Mouse (Mus musculus) right cerebral cortex, postnatal 36 days (tissue): Measurements from ENCODE around the gene Klra3.
"Not testable (repeated sequence)": the region's sequence is repeated elsewhere in the genome, so short reads cannot be mapped to it uniquely, and the experiment has no call there.

Experiments
- DNase-seq, 2 experiments: peaks; one replicate each; pipeline ENCODE4 v3.0.0; 2022; ENCODE audit warnings: low spot score in 2 of 2, mixed read lengths in 1 of 2

The Klra3 gene

DNA sequence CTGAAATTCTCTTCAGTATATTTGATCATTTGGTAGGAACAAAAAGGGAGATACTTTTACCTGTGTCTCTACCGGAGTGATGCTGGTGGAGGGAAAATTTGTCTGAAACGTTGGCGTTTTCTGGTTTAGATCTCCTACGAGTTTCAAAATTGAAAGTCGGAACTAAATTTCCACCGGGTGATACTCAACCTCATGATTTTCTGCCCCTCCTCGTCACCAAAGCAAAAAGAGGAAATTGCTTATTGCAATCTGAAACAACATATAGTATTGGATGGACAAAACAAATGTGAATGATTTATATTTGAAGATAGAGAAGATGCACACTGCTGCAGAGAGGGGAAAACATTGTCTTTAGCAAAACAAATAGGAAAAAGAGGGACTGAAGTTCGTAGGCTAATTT lies at the start of gene Klra3:
Klra3 (minus strand) TSS at position 164 of the 400 bp plus-strand sequence.
- no peak for DNase-seq

- no peak for DNase-seq
These were observed 49.4 kb upstream of the Klra3 start, which contains the start of gene Klra1 for GRCm38 (mm10) chr6:130386750-130387149. TSS of gene Klra1 (minus strand) at chr6:130386874.

- DNase-seq, result no peak
These were observed 48.4 kb upstream of the Klra3 start for GRCm38 (mm10) chr6:130385803-130386202.

GRCm38 (mm10) chr6:130382375-130382774 lies 45.0 kb upstream of the Klra3 start:
- no peak for DNase-seq

- not testable (repeated sequence) for DNase-seq
These were observed 8.0 kb upstream of the Klra3 start for GRCm38 (mm10) chr6:130345381-130345780.

DNA sequence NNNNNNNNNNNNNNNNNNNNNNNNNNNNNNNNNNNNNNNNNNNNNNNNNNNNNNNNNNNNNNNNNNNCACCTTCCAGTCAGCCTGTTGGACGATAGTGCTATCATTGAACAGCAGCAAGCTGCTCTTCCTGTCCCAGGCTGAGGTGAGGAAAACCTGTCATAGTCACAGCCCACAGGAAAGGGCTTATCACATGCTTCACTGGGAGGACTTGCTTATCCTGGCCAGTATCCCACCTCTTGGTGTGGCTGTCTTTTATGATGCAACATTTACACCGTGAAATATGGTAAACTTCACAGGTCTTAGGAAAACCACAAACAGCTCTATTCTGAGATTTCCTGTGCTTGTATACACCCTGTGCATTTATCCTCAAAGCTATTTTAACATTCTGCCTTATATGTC lies 4.6 kb upstream of the Klra3 start:
- not testable (repeated sequence) for DNase-seq

GRCm38 (mm10) chr6:130287984-130288649 lies 49.3 kb downstream of the Klra3 start:
- no peak for DNase-seq

- DNase-seq, result not testable (repeated sequence)
These were observed 55.5 kb downstream of the Klra3 start, which contains the start of gene Klra10 for GRCm38 (mm10) chr6:130281828-130282227. TSS of gene Klra10 (minus strand) at chr6:130281928.
